Mouse (Mus musculus) retina, embryonic 14.5 days (tissue): ENCODE measurements around the gene Fndc10.
A peak's percentile ranks its signal among the peaks of the same experiment; 100 is the strongest.
"Not testable (repeated sequence)": the region's sequence is repeated elsewhere in the genome, so short reads cannot be mapped to it uniquely, and the experiment has no call there.

Source experiments
- DNase-seq: peaks from one replicate; pipeline ENCODE4 v3.0.0-alpha.2; 2015; ENCODE audit warnings: low spot score

Gene Fndc10

DNA sequence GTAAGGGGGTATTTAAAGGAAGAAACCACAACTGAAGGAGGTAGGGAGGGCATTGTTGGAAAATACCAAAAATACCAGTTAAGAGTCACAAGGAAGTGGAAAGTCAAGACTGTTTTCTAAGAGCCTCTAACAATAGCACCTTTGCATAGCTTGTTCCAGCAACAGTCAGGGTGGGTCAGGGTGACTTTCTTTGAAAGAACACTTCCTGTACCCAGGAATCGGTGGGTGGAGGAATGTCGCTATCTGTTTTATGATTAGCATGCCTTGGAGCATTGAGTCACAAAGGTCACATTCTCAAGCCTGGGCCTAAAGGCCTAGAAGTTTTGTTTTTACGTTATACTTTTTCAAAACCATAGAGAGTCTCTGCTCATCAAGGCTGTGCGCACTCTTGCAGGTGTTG, 6.4 kb upstream of the Fndc10 start:
- DNase-seq: not testable (repeated sequence)

GRCm38 (mm10) chr4:155690571-155691375, 3.4 kb upstream of the Fndc10 start:
- no peak for DNase-seq

DNA sequence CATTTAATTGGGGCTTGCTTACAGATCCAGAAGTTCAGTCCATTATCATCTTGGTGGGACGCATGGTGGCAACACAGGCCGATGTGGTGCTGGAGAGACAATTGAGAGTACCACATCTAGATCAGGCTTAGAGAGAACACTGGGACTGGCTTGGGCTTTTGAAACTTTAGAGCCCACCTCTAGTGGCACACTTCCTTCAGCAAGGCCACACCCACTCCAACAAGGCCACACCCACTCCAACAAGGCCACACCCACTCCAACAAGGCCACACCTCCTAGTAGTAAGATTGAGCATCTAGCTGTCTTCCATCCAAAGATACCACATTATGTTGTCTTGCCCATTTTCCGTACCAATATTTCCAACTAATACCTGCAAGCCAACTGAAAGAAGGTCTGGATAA, 1.7 kb upstream of the Fndc10 start:
- DNase-seq: no peak

GRCm38 (mm10) chr4:155694482-155695401, 600 bp downstream of the Fndc10 start:
- DNase-seq: peak; percentile 73

DNA sequence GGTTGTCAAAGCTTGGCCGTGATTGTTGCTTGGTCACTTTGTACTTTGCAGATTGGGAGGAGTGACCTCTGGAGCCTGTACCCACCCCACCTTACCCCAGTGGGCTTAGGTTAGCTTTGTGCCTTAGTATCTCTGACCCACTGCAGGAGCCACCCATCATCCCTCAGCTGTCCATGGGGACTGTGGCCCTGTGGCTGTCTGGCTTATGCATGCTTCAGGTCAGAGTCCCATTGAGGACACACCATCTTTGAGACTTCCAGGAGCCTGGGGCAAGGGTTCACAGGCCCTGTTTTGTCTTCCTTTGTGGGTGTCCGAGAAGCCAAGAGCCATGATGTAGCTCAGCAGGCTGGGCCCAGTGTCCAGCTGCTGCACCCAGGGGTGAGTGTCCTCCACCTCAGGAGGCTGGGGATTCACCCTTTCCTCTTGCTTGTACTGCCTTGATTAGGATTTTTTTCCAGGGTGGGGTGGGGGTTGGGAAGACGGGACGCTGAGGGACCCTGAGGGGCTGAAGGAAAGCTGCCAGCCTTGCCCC, 1.5 kb downstream of the Fndc10 start:
- no peak for DNase-seq

GRCm38 (mm10) chr4:155696261-155697255, 2.4 kb downstream of the Fndc10 start:
- DNase-seq: no peak

GRCm38 (mm10) chr4:155700425-155700824, 6.3 kb downstream of the Fndc10 start:
- peak; percentile 51 for DNase-seq

DNA sequence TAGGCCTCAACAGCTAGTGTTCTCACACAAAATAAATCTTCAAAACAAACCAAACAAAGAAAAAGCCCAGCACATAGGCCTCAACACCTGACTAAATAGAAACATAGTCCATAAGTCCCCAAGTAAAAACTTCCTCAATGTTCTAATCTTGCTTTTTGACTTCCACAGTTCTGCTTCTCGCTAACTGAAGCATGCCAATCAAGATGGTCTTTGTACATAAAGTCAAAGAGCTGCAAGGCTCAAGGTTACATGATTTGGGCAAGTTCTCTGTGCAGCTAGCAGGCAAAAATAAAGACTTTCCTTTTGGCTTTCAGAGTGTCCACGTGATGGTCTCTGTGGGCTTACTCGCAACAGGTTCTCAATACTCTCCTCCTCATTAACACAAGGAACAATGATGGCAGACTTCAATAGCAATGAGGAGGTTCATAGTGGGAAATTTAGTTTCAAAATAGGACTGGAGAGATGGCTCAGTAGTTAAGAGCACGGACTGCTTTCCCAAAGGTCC, 9.3 kb downstream of the Fndc10 start:
- no peak for DNase-seq

DNA sequence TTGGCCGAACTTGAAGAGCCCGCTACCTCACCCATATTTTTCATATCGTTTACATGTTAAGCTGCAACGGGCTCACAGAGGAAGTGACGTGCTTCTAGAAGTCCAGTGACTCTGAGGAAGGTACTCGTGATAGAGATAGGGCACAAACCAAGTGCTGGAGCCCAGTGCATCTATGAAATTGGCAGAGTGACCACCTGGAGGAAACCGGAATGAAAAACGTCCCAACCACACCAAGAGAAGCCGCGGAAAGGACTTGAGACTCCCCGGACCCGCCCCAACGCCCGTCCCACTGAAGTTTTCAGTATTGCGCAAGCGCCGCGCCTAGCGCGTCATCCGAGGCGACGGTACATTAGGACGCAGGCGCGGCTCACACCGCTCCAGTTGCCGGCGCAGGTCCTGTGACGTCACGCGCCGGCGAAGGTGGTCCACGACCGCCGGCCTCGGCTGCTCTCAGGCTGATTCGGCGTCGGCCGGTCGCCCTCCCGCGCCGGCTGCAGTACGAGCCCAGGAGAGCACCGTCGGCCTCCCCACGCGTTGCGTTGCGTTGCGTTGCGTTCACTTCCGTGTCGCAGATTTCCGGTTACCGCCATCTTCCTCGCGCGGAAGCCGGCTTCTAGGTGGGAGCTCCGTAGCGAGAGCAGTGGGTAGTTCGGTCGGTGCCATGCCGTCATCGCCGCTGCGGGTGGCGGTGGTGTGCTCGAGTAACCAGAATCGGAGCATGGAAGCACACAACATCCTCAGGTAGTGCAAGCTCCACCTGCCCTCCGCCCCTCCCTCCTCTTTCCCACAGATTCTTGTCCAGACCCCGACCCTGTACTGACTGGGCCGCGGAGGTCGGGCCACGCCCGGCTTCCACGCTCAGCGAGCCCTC, 10.8 kb downstream of the Fndc10 start, which contains the start of gene Ssu72:
Ssu72 (plus strand) TSS at position 80 of the 871 bp plus-strand sequence.
- DNase-seq: peak; percentile 96

DNA sequence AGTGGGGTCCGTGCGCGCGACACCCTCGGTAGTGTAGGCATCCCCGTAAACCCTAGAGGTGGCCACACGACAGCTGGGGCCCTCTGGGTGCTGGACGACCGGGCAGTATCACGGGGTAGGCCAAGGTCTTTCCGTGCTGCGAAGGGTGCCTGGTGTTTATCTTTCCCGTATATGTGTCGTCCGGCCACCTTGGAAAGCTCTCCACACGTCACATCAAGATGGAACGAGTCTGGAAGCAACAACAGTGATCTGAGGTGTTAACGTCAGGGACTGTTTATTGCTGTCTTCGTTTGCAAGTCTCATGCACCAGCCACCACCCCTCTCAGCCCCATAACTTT, 11.4 kb downstream of the Fndc10 start:
- DNase-seq: no peak

DNA sequence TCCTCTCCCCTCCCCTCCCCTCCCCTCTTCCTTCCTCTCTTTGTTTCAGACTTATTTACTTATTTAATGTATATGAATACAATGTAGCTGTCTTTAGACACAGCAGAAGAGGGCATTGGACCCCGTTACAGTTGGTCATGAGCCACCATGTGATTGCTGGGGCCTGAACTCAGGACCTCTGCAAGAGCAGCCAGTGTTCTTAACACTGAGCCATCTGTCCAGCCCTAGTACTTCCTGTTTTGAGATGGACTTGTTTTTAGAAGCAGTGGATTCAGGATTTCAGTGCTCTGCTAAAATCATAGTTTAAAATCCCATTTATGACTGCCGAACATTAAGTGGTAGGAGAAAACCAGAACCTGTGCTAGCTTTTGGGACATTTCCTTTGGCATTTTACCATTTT, 14.4 kb downstream of the Fndc10 start:
- no peak for DNase-seq

DNA sequence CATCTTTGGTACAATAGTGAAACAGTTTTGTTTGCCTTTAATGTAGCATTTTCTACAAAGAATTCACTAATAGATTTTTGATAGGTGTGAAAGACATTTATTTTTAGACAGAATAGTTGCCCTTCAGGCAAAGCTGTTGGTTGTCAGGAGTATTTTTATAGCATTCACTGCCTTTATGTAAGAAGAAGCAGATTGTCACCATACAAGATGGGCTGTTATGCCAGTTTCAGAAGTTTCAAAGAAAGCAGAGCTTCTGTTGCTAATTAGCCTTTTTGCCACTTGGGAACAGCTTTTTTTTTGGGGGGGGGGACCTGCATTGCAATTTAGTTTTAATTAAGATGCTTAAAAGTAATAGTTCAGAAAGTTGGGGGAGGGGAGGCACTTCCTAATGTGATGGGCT, 14.8 kb downstream of the Fndc10 start:
- DNase-seq: no peak

- peak; percentile 32 for DNase-seq
Observed at GRCm38 (mm10) chr4:155710521-155711252, 16.5 kb downstream of the Fndc10 start.

- DNase-seq: peak; percentile 59
Observed at GRCm38 (mm10) chr4:155721668-155722083, 27.5 kb downstream of the Fndc10 start.

- peak; percentile 30 for DNase-seq
Observed at GRCm38 (mm10) chr4:155727993-155728392, 33.9 kb downstream of the Fndc10 start.

DNA sequence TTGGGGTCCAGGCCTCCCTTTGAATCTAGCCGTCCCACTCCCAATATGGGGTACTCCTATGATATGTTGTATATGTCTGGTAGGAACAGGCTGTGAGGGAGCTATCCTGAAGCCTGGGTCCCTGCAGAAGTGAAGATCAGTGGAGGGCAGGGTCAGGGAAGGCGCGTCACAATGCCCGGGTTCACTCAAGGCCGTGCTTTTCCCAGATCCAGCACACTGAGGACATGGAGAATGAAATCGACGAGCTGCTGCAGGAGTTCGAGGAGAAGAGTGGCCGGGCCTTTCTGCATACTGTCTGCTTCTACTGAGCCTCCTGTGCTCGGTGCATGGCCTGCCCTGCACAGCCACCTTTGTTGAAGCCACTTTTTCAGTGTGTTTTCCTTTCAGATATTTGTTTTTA, 39.1 kb downstream of the Fndc10 start:
- no peak for DNase-seq

GRCm38 (mm10) chr4:155734350-155734941, 40.3 kb downstream of the Fndc10 start, which contains the start of gene Tmem240:
Tmem240 (plus strand) TSS chr4:155734800.
- peak; percentile 87 for DNase-seq

DNA sequence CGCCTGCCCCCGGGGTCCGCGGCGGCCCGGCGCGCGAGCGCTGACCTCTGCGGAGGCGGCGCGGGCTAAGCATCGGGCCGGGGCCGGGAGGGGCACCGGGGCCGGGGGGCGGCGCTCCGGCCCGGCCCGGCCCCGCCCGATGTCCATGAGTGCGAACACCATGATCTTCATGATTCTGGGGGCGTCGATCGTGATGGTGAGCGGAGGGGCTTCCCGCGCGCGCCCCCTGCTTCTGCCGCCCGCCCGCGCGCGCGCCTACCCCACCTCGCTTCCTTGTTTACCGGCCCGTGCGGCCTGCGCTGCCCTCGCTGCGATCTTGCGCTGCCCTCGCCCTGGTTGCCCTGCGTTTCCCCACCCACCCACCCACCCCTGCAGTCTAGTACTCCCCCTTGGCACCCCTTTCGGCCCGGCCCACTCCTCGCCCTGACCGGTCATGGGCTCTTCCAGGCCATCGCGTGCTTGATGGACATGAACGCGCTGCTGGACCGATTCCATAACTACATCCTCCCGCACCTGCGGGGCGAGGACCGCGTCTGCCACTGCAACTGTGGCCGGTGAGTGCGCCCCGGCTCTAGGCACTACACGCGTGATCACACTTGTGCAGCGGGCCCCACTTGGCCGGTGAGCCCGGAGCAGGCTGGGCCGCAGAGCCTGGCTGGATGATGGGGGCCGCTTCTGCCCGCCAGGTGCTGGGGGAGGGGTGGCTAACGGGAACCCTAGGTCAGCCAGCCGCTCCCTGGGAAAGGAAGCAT, 41.0 kb downstream of the Fndc10 start:
- peak; percentile 64 for DNase-seq
